Mouse (Mus musculus) cerebellum, postnatal 10 days (tissue): ENCODE data around the gene Grhpr.
"Not testable (repeated sequence)": the region's sequence is repeated elsewhere in the genome, so short reads cannot be mapped to it uniquely, and the experiment has no call there.

Experiments used
- DNase-seq, 2 experiments: peaks; one replicate each; pipeline ENCODE4 v3.0.0; 2021; ENCODE audit warnings: mixed read lengths in 2 of 2

Gene Grhpr

GRCm38 (mm10) chr4:44976026-44976615 lies 5.1 kb upstream of the Grhpr start:
- peak in 1 of 2 experiments; percentile 54 for DNase-seq

- DNase-seq, result no peak
These were observed 4.1 kb upstream of the Grhpr start for GRCm38 (mm10) chr4:44976921-44977710.

- no peak for DNase-seq
These were observed 3.0 kb upstream of the Grhpr start for GRCm38 (mm10) chr4:44978175-44978574.

GRCm38 (mm10) chr4:44979794-44980338 lies 1.3 kb upstream of the Grhpr start:
- no peak for DNase-seq

GRCm38 (mm10) chr4:44981974-44982287 lies 736 bp downstream of the Grhpr start:
- DNase-seq, result peak; percentile 40 to 58

GRCm38 (mm10) chr4:44982440-44983130 lies 1.4 kb downstream of the Grhpr start:
- peak in 1 of 2 experiments; percentile 34 for DNase-seq

- no peak for DNase-seq
These were observed 2.0 kb downstream of the Grhpr start for GRCm38 (mm10) chr4:44983131-44983740.

GRCm38 (mm10) chr4:44990560-44990959 lies 9.4 kb downstream of the Grhpr start:
- no peak for DNase-seq

GRCm38 (mm10) chr4:44992330-44992729 lies 11.1 kb downstream of the Grhpr start:
- not testable (repeated sequence) for DNase-seq

GRCm38 (mm10) chr4:44993179-44993578 lies 12.0 kb downstream of the Grhpr start:
- not testable (repeated sequence) for DNase-seq

GRCm38 (mm10) chr4:44993847-44994246 lies 12.7 kb downstream of the Grhpr start:
- no peak for DNase-seq

- no peak for DNase-seq
These were observed 13.6 kb downstream of the Grhpr start for GRCm38 (mm10) chr4:44994776-44995175.

- DNase-seq, result peak; percentile 61 to 69
These were observed 16.9 kb downstream of the Grhpr start for GRCm38 (mm10) chr4:44998071-44998470.

GRCm38 (mm10) chr4:45000001-45000400 lies 18.8 kb downstream of the Grhpr start:
- no peak for DNase-seq

- DNase-seq, result no peak
These were observed 24.3 kb downstream of the Grhpr start for GRCm38 (mm10) chr4:45005452-45005851.

- peak; percentile 63 to 65 for DNase-seq
These were observed 29.7 kb downstream of the Grhpr start for GRCm38 (mm10) chr4:45010806-45011415.

- DNase-seq, result no peak
These were observed 30.4 kb downstream of the Grhpr start for GRCm38 (mm10) chr4:45011581-45012104.

GRCm38 (mm10) chr4:45012105-45012975 lies 31.1 kb downstream of the Grhpr start, which contains the start of gene Zbtb5:
Gene Zbtb5 (minus strand): TSS chr4:45012412.
- DNase-seq, result peak; percentile 99 to 100

- no peak for DNase-seq
These were observed 31.8 kb downstream of the Grhpr start for GRCm38 (mm10) chr4:45013031-45013431.

- DNase-seq, result no peak
These were observed 32.3 kb downstream of the Grhpr start for GRCm38 (mm10) chr4:45013537-45013936.

GRCm38 (mm10) chr4:45015615-45016014 lies 34.4 kb downstream of the Grhpr start:
- DNase-seq, result peak; percentile 73 to 83
